In genomic region chr7:75430550-75430949, GRCm38 (mm10) we compare ENCODE assay signal across 24 mouse cellular contexts. TPM values are rescaled to one million over a fixed set of nuclear protein-coding genes. Genes with fewer than 3 reads are reported as not detected.
DNase-seq lines count a peak whose midpoint lies in the region; ATAC-seq and TF ChIP-seq lines count a peak whose summit lies in the region.
"Had no signal": no experiment of that assay in that cellular context is flagged by ENCODE, and none has a peak within 500 bp of the region (broad histone marks: within the 10 kb centered on the region; RNA-seq: fewer than 3 reads in every experiment).

No protein-coding gene starts in this region.

- no peak overlapping the region for H3K9ac ChIP-seq in lung, embryonic 16.5 days (ENCODE audit: low read length)
- H3K9ac ChIP-seq in heart, embryonic 13.5 days = no peak overlapping the region
- H3K9ac ChIP-seq: forebrain, embryonic 13.5 days; limb, embryonic 15.5 days; liver, embryonic 14.5 days had no signal

- no peak for TF ChIP-seq CTCF in kidney, adult 2 months (conservative IDR thresholded peaks at IDR 0.05; ENCODE audit: insufficient read depth, insufficient read length, low read depth, low read length)

- ATAC-seq in lung, embryonic 16.5 days (ENCODE audit: low read depth) = peak; percentile 38; the same call in 1 of the 2 replicates
- ATAC-seq in heart, embryonic 13.5 days (ENCODE audit: extremely low read depth, insufficient number of reproducible peaks, low FRiP score, low TSS enrichment) = no peak; the same call in 1 of the 2 replicates
- ATAC-seq: activated CD4-positive, CD25-positive, alpha-beta regulatory T cell, adult 4 months; forebrain, embryonic 13.5 days had no signal

- no peak overlapping the region for H3K27ac ChIP-seq in lung, embryonic 16.5 days (ENCODE audit: low read length)
- peak overlapping the region; percentile 80 for H3K27ac ChIP-seq in heart, embryonic 13.5 days (replicated peaks)
- no peak overlapping the region for H3K27ac ChIP-seq in kidney, adult 2 months (ENCODE audit: insufficient read depth, low read depth, low read length)
- H3K27ac ChIP-seq: forebrain, embryonic 13.5 days; kidney, postnatal 0 days; left cerebral cortex, adult 2 months; limb, embryonic 15.5 days; liver, embryonic 14.5 days; midbrain, embryonic 10.5 days; stomach, postnatal 0 days had no signal

- no peaks in the 10 kb centered on the region for H3K27me3 ChIP-seq in lung, embryonic 16.5 days (ENCODE audit: control insufficient read depth, insufficient read depth, low read depth, low read length)
- no peaks in the 10 kb centered on the region for H3K27me3 ChIP-seq in heart, embryonic 13.5 days (replicated peaks)
- H3K27me3 ChIP-seq in kidney, adult 2 months (replicated peaks; ENCODE audit: control insufficient read depth, insufficient read depth, low read length) = no peaks in the 10 kb centered on the region
- H3K27me3 ChIP-seq: forebrain, embryonic 13.5 days; limb, embryonic 15.5 days had no signal

- intact Hi-C loops in heart, postnatal 14 days (cut with DNase I) = loop anchor here (5.0 kb wide), 1 partner anchor 58 kb away; no protein-coding TSS in a partner anchor
- intact Hi-C loops in left cerebral cortex, postnatal 10 days (cut with DNase I) = no loop called here

- H3K4me1 ChIP-seq in lung, embryonic 16.5 days (replicated peaks; ENCODE audit: control insufficient read depth, insufficient read depth, low read length) = no peaks in the 10 kb centered on the region
- H3K4me1 ChIP-seq in heart, embryonic 13.5 days = peaks cover 52% of the 10 kb centered on the region
- H3K4me1 ChIP-seq in kidney, adult 2 months (ENCODE audit: control insufficient read depth, insufficient read depth, low read length) = peaks cover 2% of the 10 kb centered on the region; the same call in 1 of the 2 replicates
- H3K4me1 ChIP-seq: forebrain, embryonic 13.5 days; limb, embryonic 15.5 days had no signal

- TF ChIP-seq POLR2A in kidney, adult 2 months (IDR thresholded peaks at IDR 0.05; ENCODE audit: low read depth, low read length) = no peak

- peak; percentile 12 for DNase-seq in embryo, embryonic 10 days (ENCODE audit: low spot score)
- no peak for DNase-seq in embryo, embryonic 10.5 days (ENCODE audit: low spot score)
- DNase-seq in lung, postnatal 4 days = no peak
- peak; percentile 15 to 49 for DNase-seq in heart, postnatal 14 days
- DNase-seq in left cerebral cortex, postnatal 10 days (ENCODE audit: extremely low spot score in 1 of 2, low spot score in 2 of 2) = no peak
- no peak for DNase-seq in kidney, adult 2 months
- DNase-seq: adrenal gland, adult 8-10 months; cerebellum, adult 11-12 months; cerebellum, postnatal 25 days; gastrocnemius, postnatal 36 days; kidney, adult 18-20 months; left cerebral cortex, postnatal 4 days; thymus, adult 2 months; thymus, postnatal 4 days had no signal

- H3K36me3 ChIP-seq in lung, embryonic 16.5 days (ENCODE audit: control insufficient read depth, insufficient read depth, low read length) = no peaks in the 10 kb centered on the region
- no peaks in the 10 kb centered on the region for H3K36me3 ChIP-seq in heart, embryonic 13.5 days
- no peaks in the 10 kb centered on the region for H3K36me3 ChIP-seq in kidney, adult 2 months (ENCODE audit: control insufficient read depth, insufficient read depth, low read length)
- H3K36me3 ChIP-seq: limb, embryonic 15.5 days; midbrain, embryonic 10.5 days had no signal

- no peaks in the 10 kb centered on the region for H3K9me3 ChIP-seq in lung, embryonic 16.5 days (ENCODE audit: control insufficient read depth, low read length)
- H3K9me3 ChIP-seq in heart, embryonic 13.5 days = no peaks in the 10 kb centered on the region
- H3K9me3 ChIP-seq: forebrain, embryonic 13.5 days; limb, embryonic 15.5 days; midbrain, embryonic 10.5 days had no signal

- 60% methylated on average over 2 of the region's 2 CpGs for WGBS in lung, embryonic 16.5 days
- WGBS in heart, embryonic 13.5 days = 22% methylated on average over 2 of the region's 2 CpGs
- 72% methylated on average over 2 of the region's 2 CpGs for WGBS in kidney, adult 2 months

- H3K4me3 ChIP-seq in lung, embryonic 16.5 days (ENCODE audit: low read length) = no peak overlapping the region
- H3K4me3 ChIP-seq in heart, embryonic 13.5 days = no peak overlapping the region
- H3K4me3 ChIP-seq in kidney, adult 2 months (ENCODE audit: insufficient read depth, low read depth, low read length) = no peak overlapping the region
- H3K4me3 ChIP-seq: forebrain, embryonic 13.5 days; left cerebral cortex, adult 2 months; limb, embryonic 15.5 days; midbrain, embryonic 10.5 days had no signal

- H3K4me2 ChIP-seq in lung, embryonic 16.5 days (ENCODE audit: low read depth, low read length) = no peak overlapping the region
- H3K4me2 ChIP-seq in heart, embryonic 13.5 days = peak overlapping the region; percentile 27
- H3K4me2 ChIP-seq: forebrain, embryonic 13.5 days; limb, embryonic 15.5 days had no signal

RNA-seq across cellular contexts. Expression of gene Akap13, which starts 24.8 kb away (rescaled TPM):
- polyA plus RNA-seq in lung, embryonic 16.5 days (2015; fragmentation: Nextera tagmentation; extraction: Ambion mirVana) = 39.0 and 43.1 TPM in 2 replicates
- polyA plus RNA-seq in heart, embryonic 13.5 days (2015; fragmentation: Nextera tagmentation; extraction: Ambion mirVana) = 41.8 and 45.2 TPM in 2 replicates
- 10 to 100 TPM; 76.2 to 80.5 TPM for total RNA-seq in heart, postnatal 14 days (2021)
- 10 to 100 TPM; 23.3 to 25.8 TPM for total RNA-seq in left cerebral cortex, postnatal 10 days (2021)
- polyA plus RNA-seq in kidney, adult 2 months (2012; rRNA removed) = 12.0 and 13.2 TPM in 2 replicates

Comparison
In these comparisons a context has a peak if more than half of its experiments do, and no peak if none do; other contexts are left out.
1. DNase-seq: peak in embryo, embryonic 10 days (single experiment) and heart, postnatal 14 days (2 of 2); none in embryo, embryonic 10.5 days (single experiment), lung, postnatal 4 days (0 of 2), left cerebral cortex, postnatal 10 days (0 of 2) and kidney, adult 2 months (single experiment).